Mouse (Mus musculus): Measurements from ENCODE around the gene Pcyox1.

DNA sequence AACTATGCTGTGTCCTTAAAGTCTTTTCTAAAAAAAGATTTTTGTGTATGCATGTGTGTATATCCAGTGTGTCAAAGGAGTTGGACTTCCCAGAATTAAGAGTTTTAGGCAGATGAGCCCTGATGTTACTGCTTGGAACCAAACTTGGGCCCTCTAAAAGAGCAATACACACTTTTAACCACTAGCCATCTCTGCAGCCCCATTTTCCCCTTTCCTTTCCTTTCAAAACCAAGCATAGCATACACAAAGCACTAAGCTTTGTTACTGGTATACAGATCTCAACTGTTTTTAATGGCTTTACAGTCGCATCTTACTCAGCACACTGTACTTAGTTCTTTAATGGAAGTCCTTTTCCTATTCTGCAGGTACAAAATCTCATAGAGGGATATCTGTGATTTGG, 42.6 kb upstream of the Pcyox1 start:
- no peak for TF ChIP-seq CTCF (IDR thresholded peaks at IDR 0.05; ENCODE audit: low read depth, low read length)
- no peak for TF ChIP-seq POLR2A (IDR thresholded peaks at IDR 0.05; ENCODE audit: borderline replicate concordance, low read depth, low read length)
